Mouse (Mus musculus) hindbrain, embryonic 13.5 days (tissue): Measurements from ENCODE around the gene Trim28. TPM values are rescaled to one million over a fixed set of nuclear protein-coding genes. Genes with fewer than 3 reads are reported as not detected.

Experiments used
- ATAC-seq: fragments of 200-750 bp; cut with Nextera tagmentation; 2 replicates; pipeline ENCODE4 v1.8.0; 2017; ENCODE audit warnings: moderate TSS enrichment; ENCODE audit not compliant: low FRiP score
- H3K27ac ChIP-seq: fragments of 300-500 bp; sonication (generic); 2 replicates; pipeline ENCODE4 v1.5.1; 2015; ENCODE audit warnings: inconsistent platforms, mild to moderate bottlenecking, moderate library complexity
- H3K27me3 ChIP-seq: fragments of 300-500 bp; sonication (generic); 2 replicates; pipeline ENCODE4 v1.6.1; 2015; ENCODE audit warnings: mild to moderate bottlenecking, inconsistent platforms
- H3K36me3 ChIP-seq: fragments of 300-500 bp; sonication (generic); 2 replicates; pipeline ENCODE4 v1.6.1; 2015; ENCODE audit warnings: mild to moderate bottlenecking, inconsistent platforms
- H3K4me1 ChIP-seq: fragments of 300-500 bp; sonication (generic); replicated peaks from 2 replicates; pipeline ENCODE4 v1.6.1; 2015; ENCODE audit warnings: inconsistent platforms
- H3K4me2 ChIP-seq: fragments of 300-500 bp; sonication (generic); 2 replicates; pipeline ENCODE4 v1.6.1; 2015; ENCODE audit warnings: inconsistent platforms, mild to moderate bottlenecking, moderate library complexity
- H3K4me3 ChIP-seq: fragments of 300-500 bp; sonication (generic); 2 replicates; pipeline ENCODE4 v1.5.1; 2015; ENCODE audit warnings: mild to moderate bottlenecking, inconsistent platforms
- H3K9ac ChIP-seq: fragments of 300-500 bp; sonication (generic); 2 replicates; pipeline ENCODE4 v1.6.1; 2015; ENCODE audit warnings: mild to moderate bottlenecking, inconsistent platforms
- H3K9me3 ChIP-seq: fragments of 300-500 bp; sonication (generic); 2 replicates; pipeline ENCODE4 v1.6.1; 2016; ENCODE audit warnings: inconsistent platforms
- WGBS: fragments of 180-500 bp; shearing (Covaris S2); methylation state at CpG from one replicate; pipeline ENCODE4 v1.1.7; 2015; 5-methylcytosine and 5-hydroxymethylcytosine counted together
- polyA plus RNA-seq: library from polyadenylated mRNA; unstranded; fragments of >200 nt; fragmentation: Nextera tagmentation; extraction: Ambion mirVana; gene quantifications from 2 replicates; pipeline ENCODE4 v1.2.1, GENCODE M21; 2015

The Trim28 gene
- polyA plus RNA-seq, 1 experiment from 2014 or later: 216 TPM

GRCm38 (mm10) chr7:12978931-12979722 lies 19.8 kb upstream of the Trim28 start:
- Histone ChIP-seq H3K9me3 (no peaks in the 10 kb centered on the region), H3K27ac (peak overlapping the region; percentile 96; the same call in 1 of the 2 replicates), H3K27me3 (no peaks in the 10 kb centered on the region), H3K4me3 (peak overlapping the region; percentile 61), H3K36me3 (peaks cover 19% of the 10 kb centered on the region), H3K4me2 (peak overlapping the region; percentile 70), H3K9ac (peak overlapping the region; percentile 82), H3K4me1 (peaks cover 17% of the 10 kb centered on the region)
- no peak for ATAC-seq
- 86% methylated on average over 18 of the region's 18 CpGs for WGBS

DNA sequence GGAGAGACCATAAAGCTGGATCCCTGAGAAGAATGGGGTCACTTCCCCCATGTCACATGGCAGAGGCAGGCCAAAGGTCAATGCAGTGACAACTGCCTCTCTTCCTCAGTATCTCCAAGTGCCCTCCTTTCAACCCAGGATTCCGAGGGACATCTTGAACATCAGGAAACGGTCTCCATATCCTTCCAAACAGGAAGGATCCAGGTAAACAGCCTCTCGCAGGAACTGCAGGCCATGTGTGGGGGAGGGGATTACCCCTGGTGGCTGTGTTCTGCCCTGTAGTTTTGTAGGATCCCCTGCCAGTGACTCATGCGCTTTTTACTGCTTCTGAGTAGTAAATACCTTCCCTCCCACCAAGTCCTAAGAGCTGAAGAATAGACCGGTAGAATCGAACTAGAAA lies 19.1 kb upstream of the Trim28 start:
- no peak overlapping the region for H3K4me2 ChIP-seq
- no peak for ATAC-seq
- H3K27me3 ChIP-seq: no peaks in the 10 kb centered on the region
- no peak overlapping the region for H3K27ac ChIP-seq
- H3K9ac ChIP-seq: no peak overlapping the region
- 87% methylated on average over 6 of the region's 6 CpGs for WGBS
- no peak overlapping the region for H3K4me3 ChIP-seq
- H3K4me1 ChIP-seq: peaks cover 17% of the 10 kb centered on the region
- H3K9me3 ChIP-seq: no peaks in the 10 kb centered on the region
- H3K36me3 ChIP-seq: peaks cover 19% of the 10 kb centered on the region

GRCm38 (mm10) chr7:12980291-12980690 lies 18.6 kb upstream of the Trim28 start:
- H3K4me3 ChIP-seq: no peak overlapping the region
- 87% methylated on average over 7 of the region's 7 CpGs for WGBS
- H3K4me1 ChIP-seq: peaks cover 17% of the 10 kb centered on the region
- no peak overlapping the region for H3K9ac ChIP-seq
- H3K27me3 ChIP-seq: no peaks in the 10 kb centered on the region
- no peak for ATAC-seq
- H3K27ac ChIP-seq: no peak overlapping the region
- H3K4me2 ChIP-seq: no peak overlapping the region
- peaks cover 19% of the 10 kb centered on the region for H3K36me3 ChIP-seq
- H3K9me3 ChIP-seq: no peaks in the 10 kb centered on the region

- WGBS: 84% methylated on average over 1 of the region's 1 CpGs
- Histone ChIP-seq H3K4me1 (no peaks in the 10 kb centered on the region), H3K9me3 (no peaks in the 10 kb centered on the region), H3K27ac (no peak overlapping the region), H3K9ac (no peak overlapping the region), H3K27me3 (no peaks in the 10 kb centered on the region), H3K4me2 (no peak overlapping the region), H3K4me3 (no peak overlapping the region), H3K36me3 (peaks cover 19% of the 10 kb centered on the region)
- ATAC-seq: no peak
These were observed 13.2 kb upstream of the Trim28 start for GRCm38 (mm10) chr7:12985724-12986123.

DNA sequence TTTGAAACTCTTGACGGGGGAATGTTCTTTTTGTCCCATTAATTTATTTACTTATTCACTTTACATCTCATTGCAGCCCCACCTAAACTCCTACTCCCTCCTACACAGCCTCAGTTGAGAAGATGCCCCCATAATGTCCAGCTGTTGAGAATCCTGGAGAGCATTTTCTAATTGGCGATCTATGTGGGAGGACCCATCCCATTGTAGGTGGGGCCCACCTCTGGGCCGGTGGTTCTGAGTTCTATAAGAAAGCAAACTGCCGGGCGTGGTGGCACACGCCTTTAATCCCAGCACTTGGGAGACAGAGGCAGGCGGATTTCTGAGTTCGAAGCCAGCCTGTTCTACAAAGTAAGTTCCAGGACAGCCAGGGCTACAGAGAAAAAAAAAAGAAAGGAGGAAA lies 12.0 kb upstream of the Trim28 start:
- Histone ChIP-seq H3K27me3 (0 out of 2 replicates have a peak, but pooled peaks cover 4% of the 10 kb centered on the region), H3K4me3 (no peak overlapping the region), H3K9me3 (no peaks in the 10 kb centered on the region), H3K4me2 (no peak overlapping the region), H3K36me3 (peaks cover 14% of the 10 kb centered on the region), H3K27ac (no peak overlapping the region), H3K4me1 (no peaks in the 10 kb centered on the region), H3K9ac (no peak overlapping the region)
- ATAC-seq: no peak
- WGBS: 86% methylated on average over 8 of the region's 8 CpGs

DNA sequence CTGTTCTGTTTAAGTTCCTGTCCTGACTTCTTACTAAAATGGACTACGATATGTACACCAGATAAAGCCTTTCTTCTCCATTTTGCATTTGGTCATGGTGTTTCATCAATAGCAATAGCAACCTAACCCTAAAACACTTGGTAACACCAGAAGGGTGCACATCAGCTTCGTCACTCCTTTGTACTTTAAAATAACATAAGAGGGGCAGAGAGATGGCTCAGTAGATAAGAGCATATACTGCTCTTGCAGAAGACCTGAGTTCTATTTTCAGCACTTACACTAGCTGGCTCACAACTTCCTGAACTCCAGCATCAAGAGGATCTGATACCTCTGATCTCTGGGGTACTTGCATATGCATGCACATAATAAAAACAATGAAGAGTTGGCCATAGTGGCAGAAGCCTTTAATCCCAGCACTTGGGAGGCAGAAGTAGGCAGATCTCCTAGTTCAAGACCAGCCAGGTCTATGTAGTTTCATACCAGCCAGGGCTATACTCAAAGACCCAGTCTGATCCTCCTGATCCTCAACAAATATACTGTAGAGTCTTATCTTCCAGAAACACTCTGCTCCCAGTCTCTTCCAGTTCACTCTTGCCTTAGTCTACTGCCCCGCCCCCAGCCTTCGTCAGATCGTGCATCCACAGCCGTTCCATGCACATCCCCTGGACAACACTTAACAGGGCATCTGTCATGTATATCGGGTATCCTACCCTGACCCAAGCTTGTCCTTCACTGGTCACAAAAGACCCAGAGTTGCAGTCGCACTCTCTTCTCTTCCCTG lies 11.3 kb upstream of the Trim28 start:
- no peak overlapping the region for H3K9ac ChIP-seq
- H3K4me2 ChIP-seq: no peak overlapping the region
- peaks cover 7% of the 10 kb centered on the region for H3K36me3 ChIP-seq
- ATAC-seq: no peak
- WGBS: 83% methylated on average over 8 of the region's 8 CpGs
- H3K4me3 ChIP-seq: no peak overlapping the region
- no peak overlapping the region for H3K27ac ChIP-seq
- H3K9me3 ChIP-seq: no peaks in the 10 kb centered on the region
- H3K27me3 ChIP-seq: 0 out of 2 replicates have a peak, but pooled peaks cover 4% of the 10 kb centered on the region
- H3K4me1 ChIP-seq: no peaks in the 10 kb centered on the region

DNA sequence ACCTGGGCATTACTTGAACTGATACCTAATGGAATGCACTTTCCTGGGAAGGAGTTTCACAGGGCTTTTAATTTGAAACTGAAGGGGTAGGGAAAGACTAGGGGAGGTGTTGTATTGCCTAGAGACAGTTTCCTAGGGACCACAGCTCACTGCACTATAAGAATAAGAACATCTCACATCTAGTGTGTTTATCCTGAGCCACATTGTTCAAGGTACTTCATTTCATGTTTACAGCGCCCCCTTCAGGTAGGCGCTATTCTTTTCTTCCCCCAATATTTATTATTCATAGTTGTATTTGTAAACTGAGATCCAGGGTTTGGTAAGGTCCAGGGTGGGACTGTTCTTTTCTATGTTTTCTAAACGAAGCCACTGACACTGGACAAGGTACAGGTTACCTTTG lies 6.7 kb upstream of the Trim28 start:
- Histone ChIP-seq H3K4me1 (no peaks in the 10 kb centered on the region), H3K9ac (no peak overlapping the region), H3K36me3 (no peaks in the 10 kb centered on the region), H3K27me3 (0 out of 2 replicates have a peak, but pooled peaks cover 4% of the 10 kb centered on the region), H3K27ac (no peak overlapping the region), H3K4me3 (no peak overlapping the region), H3K9me3 (no peaks in the 10 kb centered on the region), H3K4me2 (no peak overlapping the region)
- WGBS: 11% methylated on average over 3 of the region's 3 CpGs
- ATAC-seq: no peak

DNA sequence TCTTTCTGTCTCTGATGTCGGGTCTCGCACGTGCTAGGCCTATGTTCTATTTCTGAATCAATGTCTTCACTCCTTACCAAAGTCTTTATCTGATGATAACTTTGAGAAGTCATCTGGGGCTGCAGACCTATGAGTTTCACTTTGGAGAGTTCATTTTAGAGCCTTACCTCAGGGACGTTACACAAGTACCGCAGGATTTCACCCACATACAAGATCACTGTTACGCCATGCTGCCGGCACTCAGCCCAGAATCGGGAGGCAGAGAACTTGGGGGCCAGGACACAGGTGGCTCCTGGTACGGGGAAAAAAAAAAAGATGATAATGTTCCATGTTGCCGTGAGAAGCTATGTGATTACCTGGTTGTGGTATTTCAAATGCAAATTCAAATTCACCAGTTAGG lies 5.8 kb upstream of the Trim28 start:
- Histone ChIP-seq H3K9me3 (no peaks in the 10 kb centered on the region), H3K9ac (no peak overlapping the region), H3K4me3 (no peak overlapping the region), H3K4me1 (no peaks in the 10 kb centered on the region), H3K27ac (no peak overlapping the region), H3K27me3 (0 out of 2 replicates have a peak, but pooled peaks cover 4% of the 10 kb centered on the region), H3K4me2 (no peak overlapping the region), H3K36me3 (no peaks in the 10 kb centered on the region)
- 90% methylated on average over 10 of the region's 10 CpGs for WGBS
- ATAC-seq: no peak

GRCm38 (mm10) chr7:12995862-12996261 lies 3.1 kb upstream of the Trim28 start:
- Histone ChIP-seq H3K9me3 (no peaks in the 10 kb centered on the region), H3K4me3 (no peak overlapping the region), H3K4me1 (no peaks in the 10 kb centered on the region), H3K4me2 (no peak overlapping the region), H3K27ac (no peak overlapping the region), H3K36me3 (no peaks in the 10 kb centered on the region), H3K9ac (no peak overlapping the region), H3K27me3 (0 out of 2 replicates have a peak, but pooled peaks cover 4% of the 10 kb centered on the region)
- no peak for ATAC-seq

DNA sequence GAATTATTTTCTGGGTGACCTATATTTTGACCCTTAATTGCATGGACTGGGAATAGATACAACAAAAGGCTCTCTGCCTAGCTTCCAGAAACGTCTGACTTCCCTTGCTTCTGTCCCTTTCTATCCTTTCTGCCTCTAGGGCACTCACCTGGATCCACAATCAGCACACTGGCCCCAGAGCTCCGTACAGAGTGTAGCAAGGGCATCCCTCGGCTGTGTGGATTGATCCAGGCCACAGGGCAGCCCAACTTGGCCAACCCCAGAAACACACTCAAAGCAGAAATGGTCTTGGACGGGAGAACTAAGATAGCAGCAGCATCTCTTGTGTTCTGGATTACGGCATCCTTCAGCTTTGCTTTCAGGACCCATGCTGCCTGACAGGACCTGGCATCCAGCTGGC lies 1.7 kb upstream of the Trim28 start:
- Histone ChIP-seq H3K9ac (no peak overlapping the region), H3K27ac (no peak overlapping the region), H3K27me3 (no peaks in the 10 kb centered on the region), H3K4me3 (no peak overlapping the region), H3K4me1 (no peaks in the 10 kb centered on the region), H3K4me2 (no peak overlapping the region), H3K36me3 (no peaks in the 10 kb centered on the region), H3K9me3 (no peaks in the 10 kb centered on the region)
- 63% methylated on average over 5 of the region's 5 CpGs for WGBS
- no peak for ATAC-seq

GRCm38 (mm10) chr7:12998053-12998452 lies 861 bp upstream of the Trim28 start, which contains the start of gene Slc27a5:
TSS of gene Slc27a5 (minus strand) at chr7:12998192.
- no peak within 1 kb of the TSS for H3K9ac ChIP-seq
- 87% methylated on average over 5 of the region's 5 CpGs for WGBS
- H3K36me3 ChIP-seq: no peaks in the 10 kb centered on the region
- no peak within 1 kb of the TSS for H3K4me2 ChIP-seq
- no peak for ATAC-seq
- H3K4me1 ChIP-seq: no peaks in the 10 kb centered on the region
- no peaks in the 10 kb centered on the region for H3K9me3 ChIP-seq
- H3K27ac ChIP-seq: no peak within 1 kb of the TSS
- no peaks in the 10 kb centered on the region for H3K27me3 ChIP-seq
- H3K4me3 ChIP-seq: no peak within 1 kb of the TSS

- 75% methylated on average over 1 of the region's 1 CpGs for WGBS
- no peak for ATAC-seq
- H3K9me3 ChIP-seq: no peaks in the 10 kb centered on the region
- H3K27ac ChIP-seq: no peak overlapping the region
- H3K27me3 ChIP-seq: no peaks in the 10 kb centered on the region
- H3K36me3 ChIP-seq: peaks cover 24% of the 10 kb centered on the region
- H3K4me1 ChIP-seq: peaks cover 7% of the 10 kb centered on the region
- no peak overlapping the region for H3K4me2 ChIP-seq
- H3K4me3 ChIP-seq: no peak overlapping the region
- H3K9ac ChIP-seq: no peak overlapping the region
These were observed 2.7 kb downstream of the Trim28 start for GRCm38 (mm10) chr7:13001584-13001983.
